ENCODE assay signal across 16 mouse cellular contexts in the genomic region with DNA sequence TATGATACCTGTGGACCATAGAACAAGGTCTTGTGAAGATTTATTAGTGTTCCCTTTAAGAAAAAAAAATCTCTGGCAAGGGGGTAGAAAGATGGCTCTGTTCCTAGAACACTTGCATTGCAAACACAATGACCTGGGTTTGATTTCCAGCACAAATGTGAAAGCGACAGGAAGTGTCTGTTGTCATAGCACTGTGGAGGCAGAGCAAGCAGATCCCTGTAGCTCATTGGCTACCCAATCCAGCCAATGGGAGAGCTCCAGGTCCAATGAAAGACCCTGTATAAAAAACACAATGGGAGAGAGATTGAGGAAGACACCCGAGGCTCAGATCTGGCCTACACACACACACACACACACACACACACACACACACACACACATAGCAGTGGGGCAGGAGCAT. TPM values are rescaled to one million over a fixed set of nuclear protein-coding genes. Genes with fewer than 3 reads are reported as not detected.
DNase-seq lines count a peak whose midpoint lies in the region; ATAC-seq lines count a peak whose summit lies in the region.
"Had no signal": no experiment of that assay in that cellular context is flagged by ENCODE, and none has a peak within 500 bp of the region (broad histone marks: within the 10 kb centered on the region; RNA-seq: fewer than 3 reads in every experiment).

No protein-coding gene starts in this region.

- H3K9me3 ChIP-seq in neural tube, embryonic 11.5 days (ENCODE audit: control insufficient read depth, low read length) = no peaks in the 10 kb centered on the region
- no peaks in the 10 kb centered on the region for H3K9me3 ChIP-seq in embryonic facial prominence, embryonic 11.5 days (replicated peaks; ENCODE audit: control insufficient read depth, low read length)
- H3K9me3 ChIP-seq in hindbrain, embryonic 16.5 days (ENCODE audit: control insufficient read depth, low read length) = no peaks in the 10 kb centered on the region
- no peaks in the 10 kb centered on the region for H3K9me3 ChIP-seq in neural tube, embryonic 13.5 days
- H3K9me3 ChIP-seq: embryonic facial prominence, embryonic 13.5 days; liver, embryonic 13.5 days; megakaryocyte, embryonic 14.5 days had no signal

- DNase-seq in neural tube, embryonic 11.5 days (ENCODE audit: low spot score) = no peak
- DNase-seq in neural tube, embryonic 10.5 days (ENCODE audit: extremely low spot score, low spot score) = no peak
- DNase-seq in embryonic facial prominence, embryonic 11.5 days (ENCODE audit: low spot score) = peak; percentile 45
- DNase-seq in cerebellum, postnatal 10 days = no peak
- no peak for DNase-seq in adrenal gland, postnatal 4 days (ENCODE audit: low spot score in 2 of 2)
- DNase-seq in kidney, postnatal 36 days = no peak
- DNase-seq: heart, adult 18-20 months; heart, postnatal 14 days; liver, embryonic 13.5 days had no signal

- no peaks in the 10 kb centered on the region for H3K4me1 ChIP-seq in neural tube, embryonic 11.5 days (ENCODE audit: control insufficient read depth, insufficient read depth, low read length)
- no peaks in the 10 kb centered on the region for H3K4me1 ChIP-seq in embryonic facial prominence, embryonic 11.5 days (ENCODE audit: control insufficient read depth, insufficient read depth, low read length)
- H3K4me1 ChIP-seq in hindbrain, embryonic 16.5 days (ENCODE audit: control insufficient read depth, insufficient read depth, low read depth, low read length) = no peaks in the 10 kb centered on the region
- 0 out of 2 replicates have a peak, but pooled peaks cover 4% of the 10 kb centered on the region for H3K4me1 ChIP-seq in neural tube, embryonic 13.5 days (replicated peaks)
- H3K4me1 ChIP-seq: embryonic facial prominence, embryonic 13.5 days had no signal

- no peaks in the 10 kb centered on the region for H3K27me3 ChIP-seq in neural tube, embryonic 11.5 days (ENCODE audit: control insufficient read depth, insufficient read depth, low read length)
- no peaks in the 10 kb centered on the region for H3K27me3 ChIP-seq in embryonic facial prominence, embryonic 11.5 days (ENCODE audit: control insufficient read depth, insufficient read depth, low read length)
- H3K27me3 ChIP-seq in hindbrain, embryonic 16.5 days (replicated peaks; ENCODE audit: control insufficient read depth, insufficient read depth, low read length) = no peaks in the 10 kb centered on the region
- no peaks in the 10 kb centered on the region for H3K27me3 ChIP-seq in neural tube, embryonic 13.5 days
- H3K27me3 ChIP-seq: embryonic facial prominence, embryonic 13.5 days had no signal

- no peak overlapping the region for H3K4me2 ChIP-seq in neural tube, embryonic 11.5 days (ENCODE audit: low read depth)
- no peak overlapping the region for H3K4me2 ChIP-seq in embryonic facial prominence, embryonic 11.5 days (ENCODE audit: low read depth, low read length)
- H3K4me2 ChIP-seq in hindbrain, embryonic 16.5 days (ENCODE audit: low read length) = no peak overlapping the region
- H3K4me2 ChIP-seq in neural tube, embryonic 13.5 days = no peak overlapping the region
- H3K4me2 ChIP-seq: embryonic facial prominence, embryonic 13.5 days; liver, embryonic 13.5 days had no signal

- no peak overlapping the region for H3K27ac ChIP-seq in neural tube, embryonic 11.5 days (ENCODE audit: low read depth, low read length)
- no peak overlapping the region for H3K27ac ChIP-seq in embryonic facial prominence, embryonic 11.5 days (replicated peaks; ENCODE audit: low read depth, low read length)
- no peak overlapping the region for H3K27ac ChIP-seq in hindbrain, embryonic 16.5 days (ENCODE audit: low read depth, low read length)
- no peak overlapping the region for H3K27ac ChIP-seq in neural tube, embryonic 13.5 days (replicated peaks)
- H3K27ac ChIP-seq: embryonic facial prominence, embryonic 13.5 days; kidney, postnatal 0 days; left cerebral cortex, adult 2 months; liver, embryonic 13.5 days had no signal

- no peak overlapping the region for H3K4me3 ChIP-seq in neural tube, embryonic 11.5 days (ENCODE audit: low read depth, low read length)
- H3K4me3 ChIP-seq in embryonic facial prominence, embryonic 11.5 days (ENCODE audit: low read depth, low read length) = no peak overlapping the region
- no peak overlapping the region for H3K4me3 ChIP-seq in hindbrain, embryonic 16.5 days (ENCODE audit: low read length)
- no peak overlapping the region for H3K4me3 ChIP-seq in neural tube, embryonic 13.5 days
- H3K4me3 ChIP-seq: embryonic facial prominence, embryonic 13.5 days; left cerebral cortex, adult 2 months; liver, embryonic 13.5 days; megakaryocyte, embryonic 14.5 days had no signal

- no peaks in the 10 kb centered on the region for H3K36me3 ChIP-seq in neural tube, embryonic 11.5 days (ENCODE audit: control insufficient read depth, insufficient read depth, low read length)
- H3K36me3 ChIP-seq in embryonic facial prominence, embryonic 11.5 days (replicated peaks; ENCODE audit: control insufficient read depth, insufficient read depth, low read depth, low read length) = no peaks in the 10 kb centered on the region
- no peaks in the 10 kb centered on the region for H3K36me3 ChIP-seq in hindbrain, embryonic 16.5 days (ENCODE audit: control insufficient read depth, insufficient read depth, low read length)
- no peaks in the 10 kb centered on the region for H3K36me3 ChIP-seq in neural tube, embryonic 13.5 days
- H3K36me3 ChIP-seq: embryonic facial prominence, embryonic 13.5 days had no signal

- H3K9ac ChIP-seq in neural tube, embryonic 11.5 days (ENCODE audit: low read length) = no peak overlapping the region
- no peak overlapping the region for H3K9ac ChIP-seq in embryonic facial prominence, embryonic 11.5 days (replicated peaks; ENCODE audit: low read length)
- no peak overlapping the region for H3K9ac ChIP-seq in hindbrain, embryonic 16.5 days (ENCODE audit: low read depth, low read length)
- no peak overlapping the region for H3K9ac ChIP-seq in neural tube, embryonic 13.5 days
- H3K9ac ChIP-seq: embryonic facial prominence, embryonic 13.5 days; liver, embryonic 13.5 days had no signal

- 40% methylated on average over 2 of the region's 2 CpGs for WGBS in neural tube, embryonic 11.5 days
- WGBS in embryonic facial prominence, embryonic 11.5 days = 25% methylated on average over 2 of the region's 2 CpGs
- WGBS in hindbrain, embryonic 16.5 days = 12% methylated on average over 2 of the region's 2 CpGs
- 40% methylated on average over 2 of the region's 2 CpGs for WGBS in neural tube, embryonic 13.5 days

- ATAC-seq in neural tube, embryonic 11.5 days (ENCODE audit: insufficient read depth, low FRiP score, low TSS enrichment) = 0 out of 2 replicates have a peak, but pooled peaks have one; percentile 63
- ATAC-seq in embryonic facial prominence, embryonic 11.5 days (replicated peaks; ENCODE audit: insufficient number of reproducible peaks, low FRiP score, low TSS enrichment, low read depth) = no peak
- ATAC-seq in hindbrain, embryonic 16.5 days = peak; percentile 84
- ATAC-seq in neural tube, embryonic 13.5 days (ENCODE audit: low read depth) = peak; percentile 88

RNA-seq across cellular contexts. Expression of gene Plg, which starts 4.1 kb away (rescaled TPM):
- 0.11 TPM in 1 of 2 replicates, not detected in the other for polyA plus RNA-seq in neural tube, embryonic 11.5 days (2014; fragmentation: Nextera tagmentation; extraction: Ambion mirVana)
- 0.13 TPM in 1 of 2 replicates, not detected in the other for polyA plus RNA-seq in embryonic facial prominence, embryonic 11.5 days (2014; fragmentation: Nextera tagmentation; extraction: Ambion mirVana)
- polyA plus RNA-seq in hindbrain, embryonic 16.5 days (2015; fragmentation: Nextera tagmentation; extraction: Ambion mirVana) = not detected in 2 replicates
- 0.11 TPM in 1 of 2 replicates, not detected in the other for polyA plus RNA-seq in neural tube, embryonic 13.5 days (2015; fragmentation: Nextera tagmentation; extraction: Ambion mirVana)
- 100 to 1,000 TPM in 1 of 2 experiments, 1 to 10 TPM in 1; 4.5 to 184 TPM for total RNA-seq in adrenal gland, postnatal 4 days (2021)
- total RNA-seq: CH12.LX; heart, adult 18-20 months; heart, postnatal 14 days had no signal
- polyA plus RNA-seq: embryonic facial prominence, embryonic 13.5 days had no signal
